Mouse (Mus musculus) thymus, postnatal 10 days (tissue): Measurements from ENCODE around the gene Adam30.

ENCODE experiments used
- DNase-seq, 2 experiments: peaks; one replicate each; pipeline ENCODE4 v3.0.0; 2021; ENCODE audit warnings: low spot score in 2 of 2

Adam30 gene

GRCm38 (mm10) chr3:98185163-98185714 is 24.8 kb downstream of the Adam30 start:
- DNase-seq, result no peak

GRCm38 (mm10) chr3:98187777-98188176 is 27.3 kb downstream of the Adam30 start:
- no peak for DNase-seq

- no peak for DNase-seq
These were observed 37.5 kb downstream of the Adam30 start for GRCm38 (mm10) chr3:98197711-98198532.

- DNase-seq, result no peak
These were observed 39.3 kb downstream of the Adam30 start for GRCm38 (mm10) chr3:98199747-98200146.

- DNase-seq, result no peak
These were observed 42.9 kb downstream of the Adam30 start for GRCm38 (mm10) chr3:98203282-98203681.

- no peak for DNase-seq
These were observed 46.5 kb downstream of the Adam30 start for GRCm38 (mm10) chr3:98206977-98207376.

GRCm38 (mm10) chr3:98209161-98209560 is 48.7 kb downstream of the Adam30 start:
- no peak for DNase-seq

GRCm38 (mm10) chr3:98210860-98211259 is 50.4 kb downstream of the Adam30 start:
- DNase-seq, result no peak

- no peak for DNase-seq
These were observed 51.1 kb downstream of the Adam30 start for GRCm38 (mm10) chr3:98211301-98212081.
